Mouse (Mus musculus): ENCODE results near the gene Sec23b. TPM values are rescaled to one million over a fixed set of nuclear protein-coding genes. Genes with fewer than 3 reads are reported as not detected.

Sec23b gene
- polyA plus RNA-seq, 1 experiment, result 84.7 TPM

GRCm38 (mm10) chr2:144545481-144545880 is 10.5 kb upstream of the Sec23b start:
- Histone ChIP-seq H3K27me3 (ENCODE audit: control insufficient read depth, insufficient read depth, low read length, poor library complexity, severe bottlenecking) (no peaks in the 10 kb centered on the region), H3K4me1 (ENCODE audit: control insufficient read depth, insufficient read depth, low read length) (no peaks in the 10 kb centered on the region), H3K36me3 (ENCODE audit: control insufficient read depth, insufficient read depth, low read length, poor library complexity, severe bottlenecking) (peaks cover 5% of the 10 kb centered on the region), H3K9ac (ENCODE audit: low read depth, poor library complexity, severe bottlenecking) (no peak overlapping the region), H3K27ac (ENCODE audit: insufficient read depth, low read length) (no peak overlapping the region), H3K4me3 (ENCODE audit: low read depth, low read length) (no peak overlapping the region), H3K9me3 (replicated peaks; ENCODE audit: control insufficient read depth, insufficient read depth, low read length, poor library complexity, severe bottlenecking) (no peaks in the 10 kb centered on the region)
- no peak for TF ChIP-seq POLR2A (IDR thresholded peaks at IDR 0.05; ENCODE audit: insufficient read depth, low read length)
- TF ChIP-seq CTCF (IDR thresholded peaks at IDR 0.05; ENCODE audit: low read depth, low read length), result no peak
- TF ChIP-seq EP300 (IDR thresholded peaks at IDR 0.05; ENCODE audit: insufficient read depth, low read depth, low read length), result no peak

GRCm38 (mm10) chr2:144547559-144547958 is 8.5 kb upstream of the Sec23b start:
- H3K4me3 ChIP-seq (ENCODE audit: low read depth, low read length), result no peak overlapping the region
- H3K27me3 ChIP-seq (ENCODE audit: control insufficient read depth, insufficient read depth, low read length, poor library complexity, severe bottlenecking), result no peaks in the 10 kb centered on the region
- H3K9ac ChIP-seq (ENCODE audit: low read depth, poor library complexity, severe bottlenecking), result no peak overlapping the region
- no peak overlapping the region for H3K27ac ChIP-seq (ENCODE audit: insufficient read depth, low read length)
- no peaks in the 10 kb centered on the region for H3K4me1 ChIP-seq (ENCODE audit: control insufficient read depth, insufficient read depth, low read length)
- TF ChIP-seq POLR2A (IDR thresholded peaks at IDR 0.05; ENCODE audit: insufficient read depth, low read length) (no peak), CTCF (IDR thresholded peaks at IDR 0.05; ENCODE audit: low read depth, low read length) (no peak), EP300 (IDR thresholded peaks at IDR 0.05; ENCODE audit: insufficient read depth, low read depth, low read length) (no peak)
- H3K36me3 ChIP-seq (ENCODE audit: control insufficient read depth, insufficient read depth, low read length, poor library complexity, severe bottlenecking), result peaks cover 5% of the 10 kb centered on the region
- H3K9me3 ChIP-seq (replicated peaks; ENCODE audit: control insufficient read depth, insufficient read depth, low read length, poor library complexity, severe bottlenecking), result no peaks in the 10 kb centered on the region

GRCm38 (mm10) chr2:144550529-144550928 is 5.5 kb upstream of the Sec23b start, which contains the start of gene Rbbp9:
TSS of gene Rbbp9 (minus strand) at chr2:144550869.
- TF ChIP-seq CTCF (IDR thresholded peaks at IDR 0.05; ENCODE audit: low read depth, low read length) (no peak), POLR2A (IDR thresholded peaks at IDR 0.05; ENCODE audit: insufficient read depth, low read length) (peak; percentile 80)
- Histone ChIP-seq H3K9me3 (replicated peaks; ENCODE audit: control insufficient read depth, insufficient read depth, low read length, poor library complexity, severe bottlenecking) (no peaks in the 10 kb centered on the region), H3K27me3 (ENCODE audit: control insufficient read depth, insufficient read depth, low read length, poor library complexity, severe bottlenecking) (no peaks in the 10 kb centered on the region), H3K4me3 (ENCODE audit: low read depth, low read length) (peak within 1 kb of the TSS; percentile 100), H3K9ac (ENCODE audit: low read depth, poor library complexity, severe bottlenecking) (peak within 1 kb of the TSS; percentile 62), H3K27ac (ENCODE audit: insufficient read depth, low read length) (no peak within 1 kb of the TSS), H3K4me1 (ENCODE audit: control insufficient read depth, insufficient read depth, low read length) (no peaks in the 10 kb centered on the region), H3K36me3 (ENCODE audit: control insufficient read depth, insufficient read depth, low read length, poor library complexity, severe bottlenecking) (no peaks in the 10 kb centered on the region)

- Histone ChIP-seq H3K4me3 (ENCODE audit: low read depth, low read length) (no peak overlapping the region), H3K27me3 (ENCODE audit: control insufficient read depth, insufficient read depth, low read length, poor library complexity, severe bottlenecking) (no peaks in the 10 kb centered on the region), H3K27ac (ENCODE audit: insufficient read depth, low read length) (no peak overlapping the region), H3K9me3 (replicated peaks; ENCODE audit: control insufficient read depth, insufficient read depth, low read length, poor library complexity, severe bottlenecking) (no peaks in the 10 kb centered on the region), H3K36me3 (ENCODE audit: control insufficient read depth, insufficient read depth, low read length, poor library complexity, severe bottlenecking) (no peaks in the 10 kb centered on the region), H3K4me1 (ENCODE audit: control insufficient read depth, insufficient read depth, low read length) (no peaks in the 10 kb centered on the region), H3K9ac (ENCODE audit: low read depth, poor library complexity, severe bottlenecking) (no peak overlapping the region)
- TF ChIP-seq POLR2A (IDR thresholded peaks at IDR 0.05; ENCODE audit: insufficient read depth, low read length) (no peak), CTCF (IDR thresholded peaks at IDR 0.05; ENCODE audit: low read depth, low read length) (no peak), EP300 (IDR thresholded peaks at IDR 0.05; ENCODE audit: insufficient read depth, low read depth, low read length) (no peak)
Observed at GRCm38 (mm10) chr2:144553905-144554304, 2.1 kb upstream of the Sec23b start.

GRCm38 (mm10) chr2:144555286-144555819 is 676 bp upstream of the Sec23b start:
- H3K27ac ChIP-seq (ENCODE audit: insufficient read depth, low read length), result 0 out of 2 replicates have a peak overlapping the region, but pooled peaks have one; percentile 51
- H3K9me3 ChIP-seq (replicated peaks; ENCODE audit: control insufficient read depth, insufficient read depth, low read length, poor library complexity, severe bottlenecking), result no peaks in the 10 kb centered on the region
- peak overlapping the region; percentile 74 for H3K9ac ChIP-seq (ENCODE audit: low read depth, poor library complexity, severe bottlenecking)
- H3K36me3 ChIP-seq (ENCODE audit: control insufficient read depth, insufficient read depth, low read length, poor library complexity, severe bottlenecking), result no peaks in the 10 kb centered on the region; the same call in 1 of the 2 replicates
- H3K4me1 ChIP-seq (ENCODE audit: control insufficient read depth, insufficient read depth, low read length), result no peaks in the 10 kb centered on the region
- peak overlapping the region; percentile 96 for H3K4me3 ChIP-seq (ENCODE audit: low read depth, low read length)
- TF ChIP-seq CTCF (IDR thresholded peaks at IDR 0.05; ENCODE audit: low read depth, low read length) (no peak), EP300 (IDR thresholded peaks at IDR 0.05; ENCODE audit: insufficient read depth, low read depth, low read length) (no peak), POLR2A (IDR thresholded peaks at IDR 0.05; ENCODE audit: insufficient read depth, low read length) (no peak)
- no peaks in the 10 kb centered on the region for H3K27me3 ChIP-seq (ENCODE audit: control insufficient read depth, insufficient read depth, low read length, poor library complexity, severe bottlenecking)

- Histone ChIP-seq H3K4me3 (ENCODE audit: low read depth, low read length) (no peak overlapping the region), H3K27me3 (ENCODE audit: control insufficient read depth, insufficient read depth, low read length, poor library complexity, severe bottlenecking) (no peaks in the 10 kb centered on the region), H3K9me3 (replicated peaks; ENCODE audit: control insufficient read depth, insufficient read depth, low read length, poor library complexity, severe bottlenecking) (no peaks in the 10 kb centered on the region), H3K36me3 (ENCODE audit: control insufficient read depth, insufficient read depth, low read length, poor library complexity, severe bottlenecking) (peaks cover 24% of the 10 kb centered on the region), H3K4me1 (ENCODE audit: control insufficient read depth, insufficient read depth, low read length) (no peaks in the 10 kb centered on the region), H3K9ac (ENCODE audit: low read depth, poor library complexity, severe bottlenecking) (no peak overlapping the region), H3K27ac (ENCODE audit: insufficient read depth, low read length) (no peak overlapping the region)
- TF ChIP-seq EP300 (IDR thresholded peaks at IDR 0.05; ENCODE audit: insufficient read depth, low read depth, low read length) (no peak), POLR2A (IDR thresholded peaks at IDR 0.05; ENCODE audit: insufficient read depth, low read length) (no peak), CTCF (IDR thresholded peaks at IDR 0.05; ENCODE audit: low read depth, low read length) (peak; percentile 66)
Observed at GRCm38 (mm10) chr2:144588723-144589122, 32.7 kb downstream of the Sec23b start.
